Mouse (Mus musculus) liver, postnatal 0 days (tissue): ENCODE results near the gene Pde4dip.

Source experiments
- CTCF ChIP-seq: sonication (generic); IDR thresholded peaks from 2 replicates; pipeline ENCODE4 v1.5.1; 2016; ENCODE audit warnings: antibody characterized with exemption, low read depth
- EP300 ChIP-seq: IDR thresholded peaks from 2 replicates; pipeline ENCODE4 v1.6.1; 2016; ENCODE audit warnings: antibody characterized with exemption, low read depth, mild to moderate bottlenecking

DNA sequence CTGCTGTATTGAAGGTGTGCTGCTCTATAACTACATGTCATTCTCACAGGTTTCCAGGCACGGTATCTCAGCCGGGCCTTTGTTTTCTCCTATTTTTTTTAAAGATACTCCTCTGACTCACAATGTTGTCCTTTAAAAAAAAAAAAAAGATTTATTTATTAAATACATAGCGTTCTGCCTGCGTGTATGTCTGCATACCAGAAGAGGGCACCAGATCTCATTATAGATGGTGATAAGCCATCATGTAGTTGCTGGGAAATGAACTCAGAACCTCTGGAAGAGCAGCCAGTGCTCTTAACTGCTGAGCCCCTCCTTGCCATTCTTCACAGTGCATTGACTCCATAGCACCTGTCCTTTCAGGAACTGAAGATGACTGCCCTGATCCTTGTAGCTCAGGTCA, 26.6 kb upstream of the Pde4dip start:
- peak; percentile 56 for TF ChIP-seq CTCF
- no peak for TF ChIP-seq EP300
